Mouse (Mus musculus) ZHBTc4 (cell line): ENCODE data around the gene Gas7.

Experiments
- DNase-seq: peaks from one replicate; pipeline ENCODE4 v3.0.0-alpha.2; 2011; ENCODE audit warnings: low read depth, low spot score

Gene Gas7

GRCm38 (mm10) chr11:67655236-67655959 is 200.2 kb downstream of the Gas7 start:
- no peak for DNase-seq

GRCm38 (mm10) chr11:67656366-67656765 is 201.1 kb downstream of the Gas7 start:
- DNase-seq = peak; percentile 81

- DNase-seq = no peak
Measured at GRCm38 (mm10) chr11:67656811-67657210, 201.6 kb downstream of the Gas7 start.

GRCm38 (mm10) chr11:67657685-67658382 is 202.6 kb downstream of the Gas7 start:
- peak; percentile 73 for DNase-seq

- DNase-seq = no peak
Measured at GRCm38 (mm10) chr11:67661465-67661864, 206.2 kb downstream of the Gas7 start.

GRCm38 (mm10) chr11:67663437-67663836 is 208.2 kb downstream of the Gas7 start:
- no peak for DNase-seq

- DNase-seq = no peak
Measured at GRCm38 (mm10) chr11:67664261-67664660, 209.0 kb downstream of the Gas7 start.

- DNase-seq = no peak
Measured at GRCm38 (mm10) chr11:67664918-67665317, 209.7 kb downstream of the Gas7 start.

- no peak for DNase-seq
Measured at GRCm38 (mm10) chr11:67666129-67666528, 210.9 kb downstream of the Gas7 start.

GRCm38 (mm10) chr11:67667531-67668332 is 212.5 kb downstream of the Gas7 start:
- no peak for DNase-seq

GRCm38 (mm10) chr11:67668460-67669007 is 213.3 kb downstream of the Gas7 start:
- no peak for DNase-seq

GRCm38 (mm10) chr11:67670031-67670430 is 214.8 kb downstream of the Gas7 start:
- DNase-seq = no peak

- DNase-seq = no peak
Measured at GRCm38 (mm10) chr11:67672140-67672539, 216.9 kb downstream of the Gas7 start.

- DNase-seq = peak; percentile 70
Measured at GRCm38 (mm10) chr11:67675562-67676540, 220.6 kb downstream of the Gas7 start.

GRCm38 (mm10) chr11:67679300-67679699 is 224.1 kb downstream of the Gas7 start:
- no peak for DNase-seq

- DNase-seq = no peak
Measured at GRCm38 (mm10) chr11:67679930-67680329, 224.7 kb downstream of the Gas7 start.

- no peak for DNase-seq
Measured at GRCm38 (mm10) chr11:67681871-67682270, 226.6 kb downstream of the Gas7 start.

- no peak for DNase-seq
Measured at GRCm38 (mm10) chr11:67686109-67686508, 230.9 kb downstream of the Gas7 start.

GRCm38 (mm10) chr11:67694703-67695376 is 239.6 kb downstream of the Gas7 start, which contains the start of gene Rcvrn:
TSS of gene Rcvrn (plus strand) at chr11:67695326.
- DNase-seq = no peak

GRCm38 (mm10) chr11:67712976-67713375 is 257.7 kb downstream of the Gas7 start:
- no peak for DNase-seq
